Mouse (Mus musculus): ENCODE measurements around the gene Fmnl2.

- no peak for TF ChIP-seq CTCF (IDR thresholded peaks at IDR 0.05; ENCODE audit: extremely low read depth, insufficient read depth, insufficient read length, insufficient replicate concordance)
- TF ChIP-seq POLR2A (IDR thresholded peaks at IDR 0.05; ENCODE audit: low read depth, low read length) = no peak
Measured at GRCm38 (mm10) chr2:52948406-52948805, 90.7 kb downstream of the Fmnl2 start.
